Mouse (Mus musculus) adrenal gland, adult 18-20 months (tissue): Measurements from ENCODE around the gene Kdr. TPM values are rescaled to one million over a fixed set of nuclear protein-coding genes. Genes with fewer than 3 reads are reported as not detected.
A peak's percentile ranks its signal among the peaks of the same experiment; 100 is the strongest.
"Not testable (repeated sequence)": the region's sequence is repeated elsewhere in the genome, so short reads cannot be mapped to it uniquely, and the experiment has no call there.

Source experiments
- DNase-seq, 2 experiments: peaks; one replicate each; pipeline ENCODE4 v3.0.0; 2021 to 2022; ENCODE audit warnings: low spot score in 2 of 2
- total RNA-seq, 2 experiments: library from RNA; stranded (reverse); gene quantifications; 1 replicate in 1 of 2; 2 replicates in 1 of 2; pipeline ENCODE4 v1.2.3; 2021

Kdr gene
- total RNA-seq, 2 experiments from 2014 or later, result 66.7 to 67.5 TPM

GRCm38 (mm10) chr5:75961741-75962469, 16.4 kb downstream of the Kdr start:
- no peak for DNase-seq

GRCm38 (mm10) chr5:75959809-75960208, 18.4 kb downstream of the Kdr start:
- no peak for DNase-seq

- no peak for DNase-seq
Measured at GRCm38 (mm10) chr5:75956526-75956925, 21.7 kb downstream of the Kdr start.

- no peak for DNase-seq
Measured at GRCm38 (mm10) chr5:75955876-75956275, 22.4 kb downstream of the Kdr start.

- DNase-seq, result no peak
Measured at GRCm38 (mm10) chr5:75954778-75955330, 23.4 kb downstream of the Kdr start.

GRCm38 (mm10) chr5:75954218-75954617, 24.0 kb downstream of the Kdr start:
- no peak for DNase-seq

GRCm38 (mm10) chr5:75952131-75952795, 26.0 kb downstream of the Kdr start:
- DNase-seq, result no peak

- DNase-seq, result no peak
Measured at GRCm38 (mm10) chr5:75950866-75951265, 27.4 kb downstream of the Kdr start.

GRCm38 (mm10) chr5:75945394-75945793, 32.9 kb downstream of the Kdr start:
- no peak for DNase-seq

GRCm38 (mm10) chr5:75943301-75943700, 35.0 kb downstream of the Kdr start:
- DNase-seq, result no peak

GRCm38 (mm10) chr5:75941775-75942580, 36.3 kb downstream of the Kdr start:
- DNase-seq, result no peak

GRCm38 (mm10) chr5:75939144-75939732, 39.0 kb downstream of the Kdr start:
- no peak for DNase-seq

- DNase-seq, result no peak
Measured at GRCm38 (mm10) chr5:75938012-75938411, 40.2 kb downstream of the Kdr start.

- DNase-seq, result no peak
Measured at GRCm38 (mm10) chr5:75936223-75936622, 42.0 kb downstream of the Kdr start.

GRCm38 (mm10) chr5:75935225-75935624, 43.0 kb downstream of the Kdr start:
- no peak for DNase-seq

- DNase-seq, result no peak
Measured at GRCm38 (mm10) chr5:75934201-75934600, 44.1 kb downstream of the Kdr start.

- DNase-seq, result peak; percentile 16 to 65
Measured at GRCm38 (mm10) chr5:75933521-75934044, 44.7 kb downstream of the Kdr start.

- not testable (repeated sequence) for DNase-seq
Measured at GRCm38 (mm10) chr5:75931458-75931857, 46.8 kb downstream of the Kdr start.

GRCm38 (mm10) chr5:75929960-75930359, 48.3 kb downstream of the Kdr start:
- DNase-seq, result no peak

GRCm38 (mm10) chr5:75922677-75923076, 55.6 kb downstream of the Kdr start:
- no peak for DNase-seq
